Mouse (Mus musculus): ENCODE data around the gene Iqck. TPM values are rescaled to one million over a fixed set of nuclear protein-coding genes. Genes with fewer than 3 reads are reported as not detected.
A peak's percentile ranks its signal among the peaks of the same experiment; 100 is the strongest.

Gene Iqck
- total RNA-seq (2014; rRNA removed) (3.5 and 5.1 TPM in 2 replicates), polyA plus RNA-seq (2015; fragmentation: Nextera tagmentation; extraction: Ambion mirVana) (4.8 and 5.9 TPM in 2 replicates)

- peak within 1 kb of the TSS; percentile 72 for H3K9ac ChIP-seq (replicated peaks; ENCODE audit: low read length, poor library complexity, severe bottlenecking)
- H3K4me1 ChIP-seq (ENCODE audit: insufficient read depth, low read length) = no peaks in the 10 kb centered on the region
- peak within 1 kb of the TSS; percentile 83 for H3K4me3 ChIP-seq (ENCODE audit: low read depth, low read length)
- H3K27me3 ChIP-seq (ENCODE audit: insufficient read depth, low read length) = no peaks in the 10 kb centered on the region
- DNase-seq (ENCODE audit: low spot score) = peak; percentile 96
- peak within 1 kb of the TSS; percentile 74 for H3K27ac ChIP-seq (ENCODE audit: low read depth, low read length)
- no peaks in the 10 kb centered on the region for H3K9me3 ChIP-seq (ENCODE audit: low read length)
- no peak for TF ChIP-seq CTCF (IDR thresholded peaks at IDR 0.05)
- peak; percentile 98 for ATAC-seq (ENCODE audit: low FRiP score)
- peak within 1 kb of the TSS; percentile 67 for H3K4me2 ChIP-seq (ENCODE audit: low read depth, low read length, poor library complexity, severe bottlenecking)
- WGBS = under 1% methylated on average over 57 of the region's 57 CpGs
- peaks cover 22% of the 10 kb centered on the region; the same call in 1 of the 2 replicates for H3K36me3 ChIP-seq (ENCODE audit: insufficient read depth, low read length)
These were observed at the start of gene Iqck for GRCm38 (mm10) chr7:118855171-118855876. TSS of gene Iqck (plus strand) at chr7:118855752.

- Histone ChIP-seq H3K27me3 (ENCODE audit: insufficient read depth, low read length) (no peaks in the 10 kb centered on the region), H3K4me2 (ENCODE audit: low read depth, low read length, poor library complexity, severe bottlenecking) (no peak overlapping the region), H3K27ac (ENCODE audit: low read depth, low read length) (peak overlapping the region; percentile 43; the same call in 1 of the 2 replicates), H3K9me3 (ENCODE audit: low read length) (no peaks in the 10 kb centered on the region), H3K4me3 (ENCODE audit: low read depth, low read length) (no peak overlapping the region), H3K4me1 (ENCODE audit: insufficient read depth, low read length) (no peaks in the 10 kb centered on the region), H3K9ac (replicated peaks; ENCODE audit: low read length, poor library complexity, severe bottlenecking) (no peak overlapping the region), H3K36me3 (ENCODE audit: insufficient read depth, low read length) (peaks cover 26% of the 10 kb centered on the region)
- no peak for ATAC-seq (ENCODE audit: low FRiP score)
- TF ChIP-seq CTCF (IDR thresholded peaks at IDR 0.05) = no peak
- DNase-seq (ENCODE audit: low spot score) = peak; percentile 22
- 45% methylated on average over 16 of the region's 16 CpGs for WGBS
These were observed 48.7 kb upstream of the Iqck start for GRCm38 (mm10) chr7:118806631-118807411.

- TF ChIP-seq CTCF (IDR thresholded peaks at IDR 0.05) = no peak
- DNase-seq (ENCODE audit: low spot score) (peak; percentile 22), ATAC-seq (ENCODE audit: low FRiP score) (no peak)
- Histone ChIP-seq H3K4me2 (ENCODE audit: low read depth, low read length, poor library complexity, severe bottlenecking) (no peak overlapping the region), H3K36me3 (ENCODE audit: insufficient read depth, low read length) (peaks cover 20% of the 10 kb centered on the region), H3K4me1 (ENCODE audit: insufficient read depth, low read length) (no peaks in the 10 kb centered on the region), H3K27me3 (ENCODE audit: insufficient read depth, low read length) (no peaks in the 10 kb centered on the region), H3K9ac (replicated peaks; ENCODE audit: low read length, poor library complexity, severe bottlenecking) (no peak overlapping the region), H3K9me3 (ENCODE audit: low read length) (no peaks in the 10 kb centered on the region), H3K27ac (ENCODE audit: low read depth, low read length) (no peak overlapping the region), H3K4me3 (ENCODE audit: low read depth, low read length) (no peak overlapping the region)
- 79% methylated on average over 8 of the region's 8 CpGs for WGBS
These were observed 47.7 kb upstream of the Iqck start for GRCm38 (mm10) chr7:118807899-118808298.

GRCm38 (mm10) chr7:118811407-118812106, 44.0 kb upstream of the Iqck start:
- TF ChIP-seq CTCF (IDR thresholded peaks at IDR 0.05) = no peak
- H3K4me2 ChIP-seq (ENCODE audit: low read depth, low read length, poor library complexity, severe bottlenecking) = no peak overlapping the region
- no peaks in the 10 kb centered on the region for H3K4me1 ChIP-seq (ENCODE audit: insufficient read depth, low read length)
- H3K9ac ChIP-seq (replicated peaks; ENCODE audit: low read length, poor library complexity, severe bottlenecking) = no peak overlapping the region
- DNase-seq (ENCODE audit: low spot score) (no peak), ATAC-seq (ENCODE audit: low FRiP score) (no peak)
- no peak overlapping the region for H3K4me3 ChIP-seq (ENCODE audit: low read depth, low read length)
- H3K27ac ChIP-seq (ENCODE audit: low read depth, low read length) = no peak overlapping the region
- H3K9me3 ChIP-seq (ENCODE audit: low read length) = no peaks in the 10 kb centered on the region
- H3K36me3 ChIP-seq (ENCODE audit: insufficient read depth, low read length) = peaks cover 26% of the 10 kb centered on the region
- H3K27me3 ChIP-seq (ENCODE audit: insufficient read depth, low read length) = no peaks in the 10 kb centered on the region
- 90% methylated on average over 12 of the region's 12 CpGs for WGBS

- Histone ChIP-seq H3K27ac (ENCODE audit: low read depth, low read length) (no peak overlapping the region), H3K36me3 (ENCODE audit: insufficient read depth, low read length) (peaks cover 39% of the 10 kb centered on the region), H3K9me3 (ENCODE audit: low read length) (no peaks in the 10 kb centered on the region), H3K4me1 (ENCODE audit: insufficient read depth, low read length) (no peaks in the 10 kb centered on the region), H3K27me3 (ENCODE audit: insufficient read depth, low read length) (no peaks in the 10 kb centered on the region), H3K9ac (replicated peaks; ENCODE audit: low read length, poor library complexity, severe bottlenecking) (no peak overlapping the region), H3K4me2 (ENCODE audit: low read depth, low read length, poor library complexity, severe bottlenecking) (no peak overlapping the region), H3K4me3 (ENCODE audit: low read depth, low read length) (no peak overlapping the region)
- DNase-seq (ENCODE audit: low spot score) (no peak), ATAC-seq (ENCODE audit: low FRiP score) (no peak)
- 92% methylated on average over 4 of the region's 4 CpGs for WGBS
- no peak for TF ChIP-seq CTCF (IDR thresholded peaks at IDR 0.05)
These were observed 42.0 kb upstream of the Iqck start for GRCm38 (mm10) chr7:118813592-118813991.
